Comparison of ENCODE assay signal across 8 mouse cellular contexts in genomic region chr7:4524212-4524922, GRCm38 (mm10). TPM values are rescaled to one million over a fixed set of nuclear protein-coding genes. Genes with fewer than 3 reads are reported as not detected.
DNase-seq lines count a peak whose midpoint lies in the region; ATAC-seq and TF ChIP-seq lines count a peak whose summit lies in the region.
"Not testable (repeated sequence)": the region's sequence is repeated elsewhere in the genome, so short reads cannot be mapped to it uniquely, and the experiment has no call there.

TSS of gene Tnni3 (minus strand) at chr7:4524229.

- H3K27ac ChIP-seq in forebrain, postnatal 0 days (ENCODE audit: low read depth, low read length); layer of hippocampus, adult 2 months; lung, postnatal 0 days (ENCODE audit: low read length): not testable (repeated sequence)

- H3K36me3 ChIP-seq in forebrain, postnatal 0 days (ENCODE audit: insufficient read depth); lung, postnatal 0 days (ENCODE audit: insufficient read depth, low read length): not testable (repeated sequence)

- H3K4me3 ChIP-seq in forebrain, postnatal 0 days (ENCODE audit: low read depth, low read length); layer of hippocampus, adult 2 months; lung, postnatal 0 days (ENCODE audit: low read depth, low read length): not testable (repeated sequence)

- not testable (repeated sequence) for TF ChIP-seq EP300 in lung, postnatal 0 days (IDR thresholded peaks at IDR 0.05)

- not testable (repeated sequence) for H3K9ac ChIP-seq in forebrain, postnatal 0 days; lung, postnatal 0 days (replicated peaks; ENCODE audit: low read depth)

- H3K27me3 ChIP-seq in forebrain, postnatal 0 days (ENCODE audit: insufficient read depth, low read length); lung, postnatal 0 days (replicated peaks; ENCODE audit: insufficient read depth, low read length): not testable (repeated sequence)

- intact Hi-C loops in heart, postnatal 36 days (cut with DNase I) = loop anchor here (1.0 to 2.0 kb wide), 2 partner anchors 46 to 93 kb away; no protein-coding TSS in a partner anchor

- ATAC-seq in forebrain, postnatal 0 days = peak; percentile 28; the same call in 1 of the 2 replicates
- ATAC-seq in lung, postnatal 0 days = peak; percentile 37

- H3K9me3 ChIP-seq in forebrain, postnatal 0 days (ENCODE audit: low read length); lung, postnatal 0 days (ENCODE audit: low read length): not testable (repeated sequence)

- TF ChIP-seq CTCF in forebrain, postnatal 0 days (IDR thresholded peaks at IDR 0.05; ENCODE audit: low read depth) = peak; percentile 78
- peak; percentile 75 for TF ChIP-seq CTCF in layer of hippocampus, adult 2 months (conservative IDR thresholded peaks at IDR 0.05)
- peak; percentile 82 for TF ChIP-seq CTCF in lung, postnatal 0 days (IDR thresholded peaks at IDR 0.05)

- WGBS in forebrain, postnatal 0 days = 63% methylated on average over 15 of the region's 15 CpGs
- WGBS in lung, postnatal 0 days = 56% methylated on average over 15 of the region's 15 CpGs

- DNase-seq in T-cell, adult 2 months (ENCODE audit: low spot score) = peak; percentile 58
- DNase-seq in cerebellum, postnatal 14 days = peak; percentile 52 to 71
- DNase-seq in forebrain, postnatal 0 days = peak; percentile 84
- peak; percentile 60 to 68 for DNase-seq in heart, postnatal 36 days
- DNase-seq in layer of hippocampus, adult 2 months (ENCODE audit: low spot score in 2 of 2) = peak in 1 of 2 experiments; percentile 57
- peak; percentile 75 for DNase-seq in lung, postnatal 0 days (ENCODE audit: low spot score)
- DNase-seq in retina, adult 2 months (ENCODE audit: low read depth, low spot score) = peak; percentile 50
- peak; percentile 26 for DNase-seq in yolk sac, embryonic 10.5 days (ENCODE audit: low spot score)

- H3K4me2 ChIP-seq in forebrain, postnatal 0 days (ENCODE audit: low read depth); lung, postnatal 0 days (replicated peaks; ENCODE audit: low read depth, low read length): not testable (repeated sequence)

- not testable (repeated sequence) for H3K4me1 ChIP-seq in forebrain, postnatal 0 days (ENCODE audit: insufficient read depth); lung, postnatal 0 days (ENCODE audit: insufficient read depth, low read depth, low read length)

RNA-seq across cellular contexts. Expression of gene Tnni3, which starts in this region (rescaled TPM):
- 0.62 and 3.6 TPM in 2 replicates for total RNA-seq in forebrain, postnatal 0 days (2014; rRNA removed)
- polyA plus RNA-seq in forebrain, postnatal 0 days (2015; fragmentation: Nextera tagmentation; extraction: Ambion mirVana) = 0.89 and 1.2 TPM in 2 replicates
- over 10,000 TPM in 1 of 2 experiments, 1,000 to 10,000 TPM in 1; 9,756 to 10,673 TPM for total RNA-seq in heart, postnatal 36 days (2021)
- under 1 TPM in 1 of 2 experiments, not detected in 1; 0.64 TPM for total RNA-seq in layer of hippocampus, adult 2 months (2021)
- polyA plus RNA-seq in lung, postnatal 0 days (2015; fragmentation: Nextera tagmentation; extraction: Ambion mirVana) = 81.3 and 95.6 TPM in 2 replicates

Comparison
In these comparisons a context has a peak if more than half of its experiments do, and no peak if none do; other contexts are left out.
1. RNA of gene Tnni3 (total RNA-seq): 9,756 to 10,673 TPM in heart, postnatal 36 days; 0.62 to 3.6 TPM in forebrain, postnatal 0 days and 0.64 TPM in layer of hippocampus, adult 2 months; every median in the first group is over 1,000 times any median in the second.
2. RNA of gene Tnni3 (polyA plus RNA-seq): 81.3 to 95.6 TPM in lung, postnatal 0 days; 0.89 to 1.2 TPM in forebrain, postnatal 0 days; every median in the first group is over 10 times any median in the second.
3. Peak in every context shown above with its lines, with median percentiles within 50 percentile points of each other: CTCF ChIP-seq.